Mouse (Mus musculus) brain, embryonic 14.5 days (tissue): ENCODE measurements around the gene Ftl1.

Experiments
- CTCF ChIP-seq: fragments of 200-500 bp; IDR thresholded peaks from 2 replicates; pipeline ENCODE4 v1.5.1; 2012; ENCODE audit warnings: inconsistent platforms, mild to moderate bottlenecking, moderate library complexity, borderline replicate concordance; ENCODE audit not compliant: insufficient read depth, insufficient read length; ENCODE audit errors: extremely low read depth
- POLR2A ChIP-seq: fragments of 200-500 bp; IDR thresholded peaks from 2 replicates; pipeline ENCODE4 v1.6.1; 2012; ENCODE audit warnings: mild to moderate bottlenecking, inconsistent platforms, borderline replicate concordance; ENCODE audit not compliant: poor library complexity, insufficient read depth, insufficient read length, severe bottlenecking; ENCODE audit errors: extremely low read depth

DNA sequence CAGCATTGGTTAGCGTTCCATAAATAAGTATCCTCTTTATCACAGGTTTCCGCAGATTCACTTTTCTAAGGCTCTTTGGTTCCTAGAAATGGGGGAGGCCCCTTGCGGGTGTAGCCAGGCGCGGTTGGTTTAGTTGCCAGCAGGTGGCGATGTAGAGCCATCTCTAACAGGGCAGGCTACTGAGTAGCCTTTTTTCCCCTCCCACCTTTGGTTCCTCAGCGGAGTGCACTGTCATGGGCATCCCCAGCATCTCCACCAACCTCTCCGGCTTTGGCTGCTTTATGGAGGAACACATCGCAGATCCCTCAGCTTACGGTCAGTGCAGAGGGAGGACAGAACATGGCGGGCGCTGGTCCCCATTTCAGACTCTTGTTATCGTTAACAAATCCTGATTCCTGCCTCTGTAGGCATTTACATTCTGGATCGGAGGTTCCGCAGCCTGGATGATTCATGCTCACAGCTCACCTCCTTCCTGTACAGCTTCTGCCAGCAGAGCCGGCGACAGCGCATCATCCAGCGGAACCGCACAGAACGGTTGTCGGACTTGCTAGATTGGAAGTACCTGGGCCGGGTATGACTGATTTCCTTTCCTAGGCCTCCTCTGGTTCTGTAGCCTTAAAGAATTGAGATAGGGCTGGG lies 8.2 kb downstream of the Ftl1 start:
- TF ChIP-seq CTCF (peak; percentile 87), POLR2A (no peak)
